Mouse (Mus musculus) cerebellum, postnatal 10 days (tissue): ENCODE measurements around the gene Gm10401.

Source experiments
- DNase-seq, 2 experiments: peaks; one replicate each; pipeline ENCODE4 v3.0.0; 2021; ENCODE audit warnings: mixed read lengths in 2 of 2

The Gm10401 gene

DNA sequence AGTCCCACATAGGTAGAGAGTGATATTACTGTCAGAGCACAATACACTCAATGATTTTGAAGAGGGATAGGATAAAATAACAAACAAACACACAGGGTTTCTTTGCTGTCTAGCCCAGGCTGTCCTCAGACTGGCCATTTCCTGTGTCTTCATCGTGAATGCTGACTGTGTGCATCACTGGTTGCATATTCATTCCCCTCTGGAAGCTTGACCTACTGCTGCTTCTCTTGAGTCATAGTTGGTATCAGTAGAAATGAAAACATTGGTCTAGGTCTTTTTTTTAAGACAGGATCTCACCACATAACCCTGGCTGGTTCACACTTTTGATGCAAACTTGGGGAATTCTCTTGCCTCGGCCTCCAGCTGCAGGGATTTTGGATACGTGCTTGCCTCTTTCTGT, 28.5 kb downstream of the Gm10401 start:
- DNase-seq, result no peak

DNA sequence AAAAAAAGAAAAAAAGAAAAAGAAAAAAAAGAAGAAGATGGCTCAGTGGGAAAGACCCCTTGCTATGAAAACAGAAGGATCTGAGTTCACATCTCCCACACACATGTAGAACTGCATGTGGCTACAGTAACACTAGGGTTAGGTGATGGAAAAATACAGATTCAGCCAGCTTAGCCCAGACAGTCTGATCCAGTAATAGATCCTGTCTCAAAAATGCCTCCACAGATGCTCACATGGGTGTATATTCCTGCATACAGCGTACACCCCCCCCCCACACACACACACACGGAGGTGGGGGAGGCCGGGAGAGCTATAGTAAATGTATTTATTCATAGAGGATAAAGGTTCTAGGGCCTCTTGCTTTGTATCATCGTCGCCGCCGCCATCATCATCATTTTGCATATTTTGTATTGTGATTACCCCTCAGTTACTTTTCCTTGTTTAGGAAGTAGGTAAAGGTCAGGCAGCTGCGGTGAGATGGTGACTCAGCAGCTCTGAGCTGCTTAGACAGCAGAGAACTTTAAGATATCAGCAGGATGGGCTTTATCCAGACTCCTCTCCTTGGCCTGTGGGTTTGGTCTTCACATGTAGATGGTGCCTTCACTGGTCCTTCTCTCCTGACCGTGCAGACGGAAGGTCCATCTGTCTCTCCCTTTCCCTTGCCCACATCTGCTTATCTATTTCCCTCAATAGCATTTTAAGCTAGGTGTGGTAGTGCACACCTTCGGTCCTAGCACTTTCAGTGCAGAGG, 29.2 kb downstream of the Gm10401 start:
- DNase-seq, result no peak

DNA sequence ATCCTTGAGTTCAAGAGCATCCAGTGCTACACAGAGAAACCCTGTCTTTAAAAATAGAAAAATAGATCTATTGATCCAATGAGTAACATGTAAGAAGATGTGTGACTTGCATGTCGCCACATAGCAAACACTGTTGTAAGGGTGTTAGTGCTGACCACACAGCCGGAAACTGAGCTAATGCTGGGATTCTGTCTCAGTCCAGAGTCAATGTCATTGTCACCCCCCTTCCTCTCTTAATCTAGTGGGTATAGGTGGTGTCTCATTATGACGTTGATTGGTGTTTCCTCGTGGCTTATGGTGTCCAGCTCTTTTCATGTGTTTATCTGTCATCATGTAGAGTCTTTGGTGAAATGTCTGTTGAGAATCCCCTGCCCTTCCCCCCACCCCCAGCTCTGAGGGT, 31.9 kb downstream of the Gm10401 start:
- no peak for DNase-seq

DNA sequence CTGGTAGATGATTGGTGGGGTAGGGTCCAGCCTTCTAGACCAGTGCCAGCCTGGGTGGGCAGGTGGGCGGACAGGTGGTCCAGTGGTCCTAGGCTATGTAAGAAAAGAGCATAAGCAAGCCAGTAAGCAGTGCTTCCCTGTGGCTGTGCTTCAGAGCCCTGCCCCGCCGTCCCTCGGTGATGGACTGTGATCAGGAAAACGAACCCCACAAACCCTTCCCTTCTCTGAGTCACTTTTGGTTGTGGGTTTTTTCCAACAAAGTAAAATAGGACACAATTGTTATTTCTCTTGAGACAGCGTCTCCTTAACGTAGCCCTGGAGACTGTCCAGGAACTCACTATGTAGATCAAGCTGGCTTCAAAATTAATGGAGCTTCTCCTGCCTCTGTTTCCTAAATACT, 34.7 kb downstream of the Gm10401 start:
- DNase-seq, result no peak

DNA sequence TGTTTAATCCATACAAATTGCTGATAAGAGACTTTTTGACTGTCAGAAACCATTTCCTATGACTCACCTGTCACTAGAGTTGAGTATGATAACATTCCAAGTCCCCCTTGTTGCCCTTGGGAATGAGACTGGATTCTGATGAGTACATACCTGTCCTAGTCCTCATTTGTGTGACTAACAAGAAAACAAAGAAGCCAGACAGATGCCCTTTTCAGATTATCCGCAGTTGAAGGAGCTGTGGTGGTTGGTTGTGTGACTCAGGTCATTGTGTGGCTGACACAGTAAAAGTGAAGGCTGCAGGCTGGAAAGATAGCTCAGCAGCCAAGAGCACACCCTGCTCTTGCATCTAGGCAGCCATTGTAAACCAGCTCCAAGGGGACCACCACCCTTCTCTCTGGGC, 35.5 kb downstream of the Gm10401 start:
- DNase-seq, result no peak

DNA sequence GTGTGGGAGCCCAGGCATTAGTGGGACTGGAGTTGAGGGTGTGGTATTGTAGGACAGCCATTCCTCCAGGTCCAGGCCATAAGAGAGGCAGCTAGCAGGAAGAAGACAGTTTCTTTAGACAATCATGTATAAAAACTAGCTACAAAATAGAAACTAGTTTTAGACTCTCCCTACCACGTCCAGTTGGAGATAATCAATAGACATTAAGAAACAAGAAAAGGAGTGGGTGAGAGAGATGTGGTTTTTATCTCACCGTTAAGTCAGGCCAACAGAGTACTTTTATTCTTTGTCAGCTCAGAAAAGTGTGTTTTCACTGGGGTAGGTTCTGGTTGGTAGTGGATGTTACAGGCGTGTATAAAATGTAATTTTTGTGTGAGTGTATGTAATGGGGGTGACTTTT, 37.1 kb downstream of the Gm10401 start:
- no peak for DNase-seq

DNA sequence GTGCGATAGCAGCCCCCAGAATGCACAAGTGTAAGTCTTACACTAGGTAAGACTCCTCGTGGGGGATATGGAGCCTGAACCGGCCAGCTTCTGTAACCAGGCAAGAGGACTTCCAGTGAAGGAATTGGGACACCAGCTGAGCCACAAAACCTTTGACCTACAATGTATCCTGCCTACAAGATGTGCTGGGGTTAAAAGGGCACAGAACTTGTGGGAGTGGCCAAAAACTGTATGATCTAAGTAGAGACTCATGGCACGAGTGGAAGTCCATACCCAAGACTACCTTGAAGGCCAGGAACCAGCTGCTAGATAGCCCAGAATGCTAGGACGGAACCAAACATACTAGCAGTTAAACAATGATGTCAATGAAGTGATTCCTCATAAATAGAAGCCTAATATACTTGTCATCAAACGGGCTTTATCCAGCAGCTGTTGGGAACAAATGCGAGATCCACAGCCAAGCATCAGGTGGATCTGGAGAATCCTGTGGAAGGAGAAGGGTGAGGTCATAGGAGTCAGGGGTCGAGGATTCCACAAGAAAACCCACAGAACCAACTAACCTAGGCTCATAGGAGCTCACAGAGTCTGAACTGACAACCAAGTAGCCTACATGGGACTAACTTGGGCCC, 37.9 kb downstream of the Gm10401 start:
- DNase-seq, result no peak

DNA sequence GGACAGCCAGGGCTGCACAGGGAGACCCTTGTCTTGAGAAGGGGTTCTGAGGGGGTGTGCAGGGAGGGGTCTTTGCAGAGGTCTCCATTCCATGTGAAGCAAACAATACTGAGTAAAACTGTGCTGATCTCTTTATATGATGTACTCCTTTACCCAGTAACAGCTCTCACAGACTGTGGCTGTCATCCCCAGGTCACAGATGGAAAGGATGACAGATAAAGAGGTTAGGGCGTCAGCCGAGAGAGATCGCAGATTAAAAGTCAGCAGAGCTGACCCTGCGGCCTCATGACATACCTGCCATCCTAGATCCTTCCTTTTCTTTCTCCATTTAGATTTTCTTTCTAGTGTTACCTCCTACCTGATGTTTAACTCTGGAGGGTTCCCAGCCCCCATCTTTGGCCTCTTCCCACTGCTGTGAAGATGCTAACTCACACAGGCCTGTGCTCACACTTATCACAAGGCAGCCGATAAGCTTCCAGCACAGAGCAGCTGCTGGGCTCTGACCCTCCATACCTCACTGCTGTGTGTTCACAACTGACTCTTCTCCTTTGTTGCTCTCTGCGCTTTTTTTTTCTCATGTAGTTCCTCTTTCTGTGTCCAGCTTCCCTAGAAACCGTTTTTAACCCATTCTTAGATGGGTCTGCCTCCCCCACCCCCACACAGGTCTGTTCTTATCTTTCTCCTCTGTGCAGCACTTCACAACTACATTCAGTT, 39.4 kb downstream of the Gm10401 start:
- DNase-seq, result no peak

DNA sequence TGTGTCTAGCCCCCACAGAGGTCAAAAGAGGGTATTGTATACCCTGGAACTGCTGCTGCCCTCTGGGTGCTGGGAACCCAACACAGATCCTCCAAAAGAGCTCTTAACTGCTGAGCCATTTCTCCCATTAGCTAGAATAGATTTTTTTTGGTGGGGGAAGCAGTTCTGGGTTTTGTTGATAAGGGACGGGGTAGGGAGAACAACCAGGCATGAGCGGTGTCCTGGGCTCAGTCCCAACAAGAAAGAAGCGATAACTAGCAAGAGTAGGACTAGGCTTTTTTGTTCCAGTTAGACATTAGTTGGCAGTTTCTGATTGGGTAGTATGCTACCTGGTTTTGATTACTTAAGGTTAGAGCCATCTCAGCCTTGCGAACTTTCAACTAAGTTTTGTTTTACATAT, 40.9 kb downstream of the Gm10401 start:
- no peak for DNase-seq

DNA sequence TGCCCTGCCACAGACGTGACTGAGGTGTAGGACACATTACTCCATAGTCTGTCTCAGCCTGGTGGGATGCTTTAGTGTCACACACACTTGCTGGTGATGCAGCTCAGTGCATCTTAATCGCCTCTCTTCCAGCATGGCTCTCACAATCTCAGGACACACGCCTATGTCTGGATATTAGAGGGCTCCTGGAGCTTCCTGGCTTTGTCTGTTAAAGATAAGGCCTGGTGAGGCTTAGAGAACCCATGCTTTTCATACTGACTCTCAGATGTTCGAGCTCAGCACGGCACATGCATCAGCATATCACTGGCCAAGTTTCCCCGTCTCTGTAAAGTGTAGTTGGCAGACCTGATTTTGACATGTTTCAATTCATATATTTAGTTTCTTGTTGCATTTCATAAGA, 42.7 kb downstream of the Gm10401 start:
- DNase-seq, result no peak

DNA sequence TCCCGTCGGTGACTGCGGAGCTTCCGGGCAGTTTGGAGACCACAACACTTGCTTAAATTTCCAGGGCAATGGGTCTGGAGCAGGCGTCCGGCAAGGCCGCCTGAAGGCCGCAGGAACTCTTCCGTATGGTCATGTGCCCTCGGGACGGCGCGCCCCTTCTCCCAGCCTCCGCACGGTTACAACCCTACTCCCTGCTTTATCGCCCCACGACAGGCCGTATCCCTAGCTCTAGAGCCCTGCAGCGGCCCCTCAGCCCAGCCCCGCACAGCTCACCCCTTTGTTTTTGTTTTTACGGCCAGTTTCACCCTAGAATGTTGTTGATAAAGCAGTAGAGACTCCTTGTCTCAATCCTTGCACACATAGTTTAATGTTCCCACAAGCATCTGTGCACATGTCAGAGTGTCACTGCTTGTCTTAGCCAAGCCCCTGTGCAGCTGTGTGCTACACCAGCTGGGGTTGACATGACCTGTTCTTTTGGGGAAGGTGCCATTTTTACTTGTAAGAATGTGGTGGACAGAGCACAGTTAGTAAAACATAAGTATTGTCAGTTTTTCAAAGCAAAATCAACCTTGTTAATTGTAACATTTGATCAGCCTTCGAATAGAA, 44.2 kb downstream of the Gm10401 start:
- DNase-seq, result no peak

DNA sequence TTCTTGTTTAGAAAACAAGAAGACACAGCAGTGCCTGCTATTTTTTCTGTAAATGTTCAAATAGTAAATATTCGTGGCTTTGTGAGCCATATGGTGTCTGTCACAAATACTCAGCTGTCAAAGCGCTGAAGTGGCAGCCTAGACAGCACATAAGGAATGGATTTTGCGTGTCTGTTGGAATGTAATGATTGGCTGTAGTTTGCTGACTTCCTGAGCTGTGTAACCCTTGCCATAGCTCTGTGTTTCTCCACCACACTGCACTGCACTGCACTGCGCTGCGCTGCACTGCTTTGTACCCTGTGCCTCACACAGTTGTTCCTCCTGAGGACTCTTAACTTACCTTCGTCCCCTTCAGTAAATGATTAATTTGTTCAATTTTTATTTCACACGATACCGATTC, 45.5 kb downstream of the Gm10401 start:
- DNase-seq, result peak in 1 of 2 experiments; percentile 16

DNA sequence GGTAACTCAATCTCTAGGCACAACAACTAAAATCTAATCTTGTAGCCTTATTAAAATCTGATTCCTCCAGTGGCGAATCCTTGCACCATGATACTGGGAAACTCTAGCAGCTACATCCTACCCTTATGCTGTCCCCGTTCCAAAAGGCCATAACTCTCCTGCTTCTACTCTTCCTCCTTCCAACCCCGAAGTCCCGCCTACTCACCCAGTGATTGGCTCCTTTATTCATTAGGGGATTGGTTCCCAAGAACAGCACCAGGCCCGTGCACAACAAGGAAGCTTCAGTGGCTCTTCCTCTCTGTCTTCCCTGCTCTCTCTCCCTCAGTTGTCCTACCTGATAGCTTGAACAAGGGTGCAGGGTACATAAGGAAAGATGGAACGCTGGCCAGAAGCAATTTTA, 47.3 kb downstream of the Gm10401 start:
- no peak for DNase-seq

DNA sequence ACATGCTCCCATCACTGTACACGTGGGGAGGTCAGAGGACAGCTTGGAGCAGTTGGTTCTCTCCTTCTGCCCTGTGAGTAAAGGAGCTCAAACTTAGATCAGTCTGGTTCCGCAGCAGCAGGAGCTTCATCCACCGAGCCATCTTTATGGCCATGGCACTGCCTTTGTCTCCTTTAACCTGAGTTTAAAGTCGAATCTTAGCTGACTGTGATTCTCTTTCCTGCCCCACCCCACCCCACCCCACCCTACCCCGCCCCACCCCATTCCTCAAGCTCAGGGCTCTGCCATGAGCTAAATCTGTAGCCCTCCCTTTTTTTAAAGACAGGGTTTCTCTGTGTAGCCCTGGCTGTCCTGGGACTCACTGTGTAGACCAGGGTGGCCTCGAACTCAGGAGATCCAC, 48.4 kb downstream of the Gm10401 start:
- no peak for DNase-seq
